Mouse (Mus musculus) MEL (cell line): ENCODE results near the gene Ereg. TPM values are rescaled to one million over a fixed set of nuclear protein-coding genes. Genes with fewer than 3 reads are reported as not detected.

Experiments
- DNase-seq: peaks from one replicate; pipeline ENCODE4 v3.0.0; 2011; ENCODE audit warnings: low read depth, low spot score
- H3K27ac ChIP-seq: 2 replicates; pipeline ENCODE4 v1.5.1; 2012; ENCODE audit warnings: low read depth, mild to moderate bottlenecking, control low read depth, low read length, moderate library complexity; ENCODE audit not compliant: control insufficient read depth
- H3K27me3 ChIP-seq, 2 experiments: fragments of 150-350 bp in 1 of 2; sonication (generic) in 1 of 2; 2 replicates each; pipeline ENCODE4 v1.6.1; 2012; ENCODE audit warnings: low read length in 2 of 2, mild to moderate bottlenecking in 2 of 2, improper control_type of control experiment in 1 of 2, moderate library complexity in 1 of 2; ENCODE audit not compliant: insufficient read depth in 2 of 2, control insufficient read depth in 1 of 2
- H3K36me3 ChIP-seq, 2 experiments: 2 replicates each; pipeline ENCODE4 v1.6.1; 2012 to 2014; ENCODE audit warnings: low read length in 2 of 2, improper control_type of control experiment in 1 of 2, inconsistent platforms in 1 of 2, mild to moderate bottlenecking in 1 of 2; ENCODE audit not compliant: insufficient read depth in 2 of 2, control insufficient read depth in 1 of 2
- H3K4me1 ChIP-seq, 2 experiments: fragments of 150-350 bp in 1 of 2; sonication (generic) in 1 of 2; 2 replicates each; pipeline ENCODE4 v1.6.1; 2012; ENCODE audit warnings: low read length in 2 of 2, improper control_type of control experiment in 1 of 2, mild to moderate bottlenecking in 1 of 2; ENCODE audit not compliant: insufficient read depth in 2 of 2, control insufficient read depth in 1 of 2
- H3K4me3 ChIP-seq, 2 experiments: fragments of 150-350 bp in 1 of 2; sonication (generic) in 1 of 2; 2 replicates each; pipeline ENCODE4 v1.5.1; 2012; ENCODE audit warnings: low read depth in 2 of 2, low read length in 2 of 2, mild to moderate bottlenecking in 2 of 2, moderate library complexity in 2 of 2, control low read depth in 1 of 2, improper control_type of control experiment in 1 of 2; ENCODE audit not compliant: control insufficient read depth in 1 of 2, insufficient read depth in 1 of 2
- H3K79me2 ChIP-seq: 2 replicates; pipeline ENCODE4 v1.6.1; 2012; ENCODE audit warnings: mild to moderate bottlenecking, low read length, moderate library complexity; ENCODE audit not compliant: control insufficient read depth, poor library complexity, insufficient read depth
- H3K9ac ChIP-seq: 2 replicates; pipeline ENCODE4 v1.6.1; 2012; ENCODE audit warnings: low read depth, mild to moderate bottlenecking, control low read depth, low read length, moderate library complexity; ENCODE audit not compliant: control insufficient read depth, poor library complexity, severe bottlenecking
- H3K9me3 ChIP-seq: fragments of 150-350 bp; sonication (generic); replicated peaks from 2 replicates; pipeline ENCODE4 v1.6.1; 2012; ENCODE audit warnings: mild to moderate bottlenecking, low read length, improper control_type of control experiment, moderate library complexity; ENCODE audit not compliant: insufficient read depth
- BHLHE40 ChIP-seq: IDR thresholded peaks from 2 replicates; pipeline ENCODE4 v1.6.1; 2012; ENCODE audit warnings: low read depth, mild to moderate bottlenecking, inconsistent platforms, low read length, improper control_type of control experiment, borderline replicate concordance
- CHD2 ChIP-seq: IDR thresholded peaks from 2 replicates; pipeline ENCODE4 v1.6.1; 2011; ENCODE audit warnings: low read length, improper control_type of control experiment
- CTCF ChIP-seq, 3 experiments: IDR thresholded peaks in 2 of 3; conservative IDR thresholded peaks in 1 of 3; 2 replicates each; pipeline ENCODE4 v1.5.1; 2011 to 2012; ENCODE audit warnings: low read length in 3 of 3, low read depth in 2 of 3, mild to moderate bottlenecking in 2 of 3, improper control_type of control experiment in 1 of 3, inconsistent platforms in 1 of 3, mixed read lengths in 1 of 3, moderate library complexity in 1 of 3; ENCODE audit not compliant: control insufficient read depth in 1 of 3, insufficient read depth in 1 of 3, poor library complexity in 1 of 3, severe bottlenecking in 1 of 3
- E2F4 ChIP-seq: IDR thresholded peaks from 2 replicates; pipeline ENCODE4 v1.6.1; 2011; ENCODE audit warnings: low read depth, low read length, improper control_type of control experiment, borderline replicate concordance
- ELF1 ChIP-seq: IDR thresholded peaks from 2 replicates; pipeline ENCODE4 v1.6.1; 2014; ENCODE audit warnings: low read depth, mild to moderate bottlenecking, inconsistent platforms, low read length, improper control_type of control experiment, moderate library complexity
- GABPA ChIP-seq: IDR thresholded peaks from 2 replicates; pipeline ENCODE4 v1.6.1; 2012; ENCODE audit warnings: low read depth, mild to moderate bottlenecking, inconsistent platforms, low read length, improper control_type of control experiment, moderate library complexity
- GATA1 ChIP-seq: IDR thresholded peaks from 2 replicates; pipeline ENCODE4 v1.6.1; 2011; ENCODE audit warnings: low read depth, low read length, improper control_type of control experiment
- MAFK ChIP-seq: IDR thresholded peaks from 2 replicates; pipeline ENCODE4 v1.6.1; 2011; ENCODE audit warnings: low read depth, mild to moderate bottlenecking, low read length, improper control_type of control experiment, borderline replicate concordance
- MAX ChIP-seq: IDR thresholded peaks from 2 replicates; pipeline ENCODE4 v1.6.1; 2011; ENCODE audit warnings: low read length, improper control_type of control experiment
- MAZ ChIP-seq: IDR thresholded peaks from 2 replicates; pipeline ENCODE4 v1.6.1; 2012; ENCODE audit warnings: low read depth, mild to moderate bottlenecking, inconsistent platforms, low read length, improper control_type of control experiment
- MEF2A ChIP-seq: IDR thresholded peaks from 2 replicates; pipeline ENCODE4 v1.6.1; 2014; ENCODE audit warnings: low read depth, mild to moderate bottlenecking, inconsistent platforms, low read length, improper control_type of control experiment; ENCODE audit not compliant: poor library complexity, insufficient replicate concordance, severe bottlenecking; ENCODE audit errors: extremely low read depth
- MXI1 ChIP-seq: IDR thresholded peaks from 2 replicates; pipeline ENCODE4 v1.6.1; 2011; ENCODE audit warnings: mild to moderate bottlenecking, low read depth, low read length, improper control_type of control experiment
- MYB ChIP-seq: IDR thresholded peaks from 2 replicates; pipeline ENCODE4 v1.6.1; 2011; ENCODE audit warnings: mild to moderate bottlenecking, low read depth, low read length, improper control_type of control experiment
- NELFE ChIP-seq: IDR thresholded peaks from 2 replicates; pipeline ENCODE4 v1.6.1; 2011; ENCODE audit warnings: low read depth, low read length, improper control_type of control experiment
- POLR2A ChIP-seq, 2 experiments: IDR thresholded peaks; 2 replicates each; pipeline ENCODE4 v1.6.1; 2011 to 2012; ENCODE audit warnings: low read length in 2 of 2, mild to moderate bottlenecking in 2 of 2, control low read depth in 1 of 2, improper control_type of control experiment in 1 of 2, low read depth in 1 of 2, moderate library complexity in 1 of 2; ENCODE audit not compliant: control insufficient read depth in 1 of 2, insufficient read depth in 1 of 2, poor library complexity in 1 of 2
- POLR2AphosphoS2 ChIP-seq: IDR thresholded peaks from 2 replicates; pipeline ENCODE4 v1.6.1; 2011; ENCODE audit warnings: low read length, improper control_type of control experiment
- RCOR1 ChIP-seq: IDR thresholded peaks from 2 replicates; pipeline ENCODE4 v1.6.1; 2012; ENCODE audit warnings: low read depth, mild to moderate bottlenecking, inconsistent platforms, low read length, improper control_type of control experiment
- TBP ChIP-seq: IDR thresholded peaks from 2 replicates; pipeline ENCODE4 v1.8.0; 2011; ENCODE audit warnings: low read depth, low read length, improper control_type of control experiment
- TCF12 ChIP-seq: IDR thresholded peaks from 2 replicates; pipeline ENCODE4 v1.6.1; 2014; ENCODE audit warnings: low read depth, mild to moderate bottlenecking, inconsistent platforms, low read length, improper control_type of control experiment, moderate library complexity
- USF1 ChIP-seq: IDR thresholded peaks from 2 replicates; pipeline ENCODE4 v1.6.1; 2014; ENCODE audit warnings: low read depth, mild to moderate bottlenecking, inconsistent platforms, low read length, improper control_type of control experiment, moderate library complexity
- USF2 ChIP-seq, 2 experiments: IDR thresholded peaks; 2 replicates each; pipeline ENCODE4 v1.6.1; 2011 to 2012; ENCODE audit warnings: improper control_type of control experiment in 2 of 2, low read length in 2 of 2, borderline replicate concordance in 1 of 2, inconsistent platforms in 1 of 2, low read depth in 1 of 2, mild to moderate bottlenecking in 1 of 2; ENCODE audit not compliant: insufficient read depth in 1 of 2
- ZKSCAN1 ChIP-seq: IDR thresholded peaks from 2 replicates; pipeline ENCODE4 v1.6.1; 2012; ENCODE audit warnings: low read depth, mild to moderate bottlenecking, inconsistent platforms, low read length, improper control_type of control experiment, moderate library complexity
- polyA plus RNA-seq, 2 experiments: library from polyadenylated mRNA; stranded (reverse) in 1 of 2; unstranded in 1 of 2; fragments of >175 nt in 1 of 2; fragments of >200 nt in 1 of 2; gene quantifications; 2 replicates each; pipeline versions ENCODE4 v1.2.1 to v1.2.4; 2012; ENCODE audit warnings: low replicate concordance in 2 of 2, low read depth in 1 of 2; ENCODE audit not compliant: insufficient read length in 2 of 2, insufficient read depth in 1 of 2, missing spikeins in 1 of 2
- total RNA-seq: library from RNA; depleted of rRNA; stranded (reverse); fragments of 300-350 nt; gene quantifications from 2 replicates; pipeline ENCODE4 v1.2.3, GENCODE M21; 2012

Gene Ereg
- total and polyA plus RNA-seq, 3 experiments = not detected

DNA sequence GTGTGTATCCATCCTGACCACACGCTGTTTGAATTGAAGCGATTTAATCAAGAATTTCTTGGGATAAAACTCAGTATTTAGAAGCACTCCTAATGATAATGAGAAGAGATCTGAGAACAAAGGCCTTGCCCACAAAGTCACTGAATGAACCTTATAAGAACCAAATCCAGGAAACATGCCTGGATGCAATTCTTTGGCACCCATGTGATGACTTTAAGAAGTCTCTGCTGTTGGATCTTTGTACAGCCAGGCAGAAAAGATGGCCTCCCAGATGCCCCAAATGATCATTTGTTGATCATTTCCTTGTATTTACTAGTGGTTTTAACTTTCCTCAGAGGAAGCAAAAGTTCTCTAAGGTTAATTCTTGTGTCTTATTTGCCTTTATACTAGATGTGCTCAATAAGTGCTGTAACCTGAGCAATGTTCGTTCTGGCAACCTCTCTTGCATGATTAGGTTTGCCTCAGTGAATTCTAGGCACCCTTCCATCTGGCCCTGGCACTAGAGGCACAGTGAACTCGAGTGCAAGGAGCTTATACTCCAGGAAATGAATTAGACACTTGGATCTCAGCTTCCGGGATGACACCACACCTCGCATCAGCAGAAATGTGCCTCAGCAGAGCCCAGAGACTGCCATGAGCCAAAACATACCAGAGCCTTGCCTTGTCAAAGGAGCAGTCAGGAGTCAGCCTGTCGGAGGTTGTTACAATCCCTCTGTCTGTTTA, 29.7 kb downstream of the Ereg start:
- Histone ChIP-seq H3K4me1 (no peaks in the 10 kb centered on the region), H3K9me3 (no peaks in the 10 kb centered on the region), H3K79me2 (no peaks in the 10 kb centered on the region), H3K4me3 (no peak overlapping the region), H3K36me3 (no peaks in the 10 kb centered on the region), H3K27me3 (no peaks in the 10 kb centered on the region; a peak in 1 of 4 replicates), H3K9ac (no peak overlapping the region), H3K27ac (no peak overlapping the region)
- TF ChIP-seq MYB = no peak
- no peak for TF ChIP-seq TCF12
- no peak for TF ChIP-seq MAFK
- no peak for TF ChIP-seq POLR2A (IDR thresholded peaks at IDR 0.05; ENCODE audit: control insufficient read depth in 1 of 2, insufficient read depth in 1 of 2, low read depth in 1 of 2, low read length in 2 of 2, poor library complexity in 1 of 2)
- no peak for TF ChIP-seq MXI1
- no peak for TF ChIP-seq MEF2A
- TF ChIP-seq BHLHE40 = no peak
- no peak for DNase-seq

DNA sequence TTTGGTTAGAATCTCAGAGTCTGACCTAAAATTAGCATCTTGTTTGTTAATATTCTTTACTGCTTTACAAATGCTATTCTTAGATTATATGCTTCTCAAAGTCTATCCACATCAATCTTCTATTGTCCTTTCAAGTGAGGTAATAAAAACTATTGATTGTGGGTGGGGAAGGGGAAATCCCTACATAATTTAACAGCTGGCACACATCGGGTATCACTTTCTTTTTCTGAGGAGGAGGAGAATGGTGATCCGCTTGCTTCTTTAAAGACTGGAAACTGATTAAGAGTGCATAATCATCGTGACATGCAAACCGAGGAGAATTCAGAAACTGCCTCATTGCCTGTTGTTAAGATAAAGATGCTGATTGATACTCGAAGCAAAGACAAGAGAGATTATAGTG, 31.8 kb downstream of the Ereg start:
- Histone ChIP-seq H3K27ac (no peak overlapping the region), H3K36me3 (no peaks in the 10 kb centered on the region), H3K4me1 (no peaks in the 10 kb centered on the region), H3K9ac (no peak overlapping the region), H3K27me3 (no peaks in the 10 kb centered on the region; a peak in 1 of 4 replicates), H3K4me3 (no peak overlapping the region), H3K79me2 (no peaks in the 10 kb centered on the region), H3K9me3 (no peaks in the 10 kb centered on the region)
- no peak for DNase-seq
- no peak for TF ChIP-seq ZKSCAN1

DNA sequence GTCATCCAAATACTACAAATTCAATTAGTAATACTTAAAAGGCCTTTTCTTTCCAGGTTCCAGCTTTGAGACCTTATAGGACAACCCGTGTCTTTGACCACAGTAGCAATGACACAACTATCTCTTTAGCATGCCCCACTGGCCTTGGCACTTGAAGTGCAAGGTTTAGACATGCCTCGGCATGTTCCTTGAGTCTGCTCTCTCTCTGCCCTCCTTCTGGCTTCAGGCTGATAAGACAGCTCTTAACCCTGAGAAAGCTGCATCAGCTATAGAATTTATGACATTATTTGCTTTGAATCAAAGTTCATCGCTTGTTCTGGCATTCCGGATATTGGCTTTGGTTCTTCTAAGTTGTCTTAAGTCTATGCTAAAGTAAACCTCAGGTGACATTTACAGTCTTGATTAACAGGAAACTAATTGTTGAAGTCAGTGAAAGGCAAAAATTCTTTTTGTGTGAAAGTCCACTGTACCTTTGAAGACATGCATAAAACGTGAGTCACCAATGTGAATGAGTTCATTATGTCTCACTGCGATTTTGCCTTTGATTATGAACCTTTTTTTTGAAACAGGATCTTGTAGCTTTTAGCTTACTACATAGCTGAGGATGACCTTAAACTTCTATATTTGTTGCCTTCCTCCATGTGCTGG, 35.7 kb downstream of the Ereg start:
- Histone ChIP-seq H3K9me3 (no peaks in the 10 kb centered on the region), H3K79me2 (no peaks in the 10 kb centered on the region), H3K4me1 (no peaks in the 10 kb centered on the region)
- no peak for TF ChIP-seq POLR2A (IDR thresholded peaks at IDR 0.05; ENCODE audit: control insufficient read depth in 1 of 2, insufficient read depth in 1 of 2, low read depth in 1 of 2, low read length in 2 of 2, poor library complexity in 1 of 2)
- no peak for TF ChIP-seq TCF12
- no peak for TF ChIP-seq MAX
- no peak for TF ChIP-seq CTCF (IDR thresholded peaks at IDR 0.05 in 2 of 3, conservative IDR thresholded peaks at IDR 0.05 in 1 of 3; ENCODE audit: control insufficient read depth in 1 of 3, insufficient read depth in 1 of 3, low read depth in 2 of 3, low read length in 3 of 3, poor library complexity in 1 of 3, severe bottlenecking in 1 of 3)
- no peak for TF ChIP-seq E2F4
- TF ChIP-seq GABPA = no peak
- no peak for TF ChIP-seq USF1
- no peak for TF ChIP-seq TBP
- TF ChIP-seq MXI1 = no peak
- no peak for TF ChIP-seq USF2 (IDR thresholded peaks at IDR 0.05; ENCODE audit: borderline replicate concordance in 1 of 2, insufficient read depth in 1 of 2, low read depth in 1 of 2, low read length in 2 of 2)
- TF ChIP-seq POLR2AphosphoS2 = no peak
- TF ChIP-seq MAFK = no peak
- TF ChIP-seq RCOR1 = no peak
- no peak for TF ChIP-seq MAZ
- no peak for TF ChIP-seq MYB
- no peak for TF ChIP-seq NELFE
- TF ChIP-seq BHLHE40 = no peak
- no peak for TF ChIP-seq CHD2
- TF ChIP-seq ELF1 = no peak
- TF ChIP-seq GATA1 = no peak
- TF ChIP-seq, all 39 proteins: peak for 0
- no peaks in the 10 kb centered on the region; a peak in 2 of 4 replicates for H3K27me3 ChIP-seq
- H3K4me3 ChIP-seq = no peak overlapping the region
- no peaks in the 10 kb centered on the region for H3K36me3 ChIP-seq
- no peak for DNase-seq
- no peak overlapping the region for H3K9ac ChIP-seq
- H3K27ac ChIP-seq = no peak overlapping the region
